10 mouse cellular contexts compared by ENCODE assay signal in genomic region chr12:55538328-55538971, GRCm38 (mm10). TPM values are rescaled to one million over a fixed set of nuclear protein-coding genes. Genes with fewer than 3 reads are reported as not detected.
DNase-seq lines count a peak whose midpoint lies in the region; ATAC-seq and TF ChIP-seq lines count a peak whose summit lies in the region.
"Had no signal": no experiment of that assay in that cellular context is flagged by ENCODE, and none has a peak within 500 bp of the region (broad histone marks: within the 10 kb centered on the region; RNA-seq: fewer than 3 reads in every experiment).

No protein-coding gene starts in this region.

- H3K4me2 ChIP-seq in kidney, postnatal 0 days (ENCODE audit: low read length), result no peak overlapping the region
- H3K4me2 ChIP-seq in hindbrain, embryonic 14.5 days (replicated peaks), result no peak overlapping the region
- H3K4me2 ChIP-seq in neural tube, embryonic 13.5 days, result no peak overlapping the region
- H3K4me2 ChIP-seq in intestine, embryonic 16.5 days (ENCODE audit: low read depth, low read length), result no peak overlapping the region

- no peak overlapping the region for H3K4me3 ChIP-seq in kidney, postnatal 0 days (replicated peaks; ENCODE audit: low read depth, low read length)
- H3K4me3 ChIP-seq in hindbrain, embryonic 14.5 days (replicated peaks; ENCODE audit: low read length), result no peak overlapping the region
- H3K4me3 ChIP-seq in neural tube, embryonic 13.5 days, result no peak overlapping the region
- H3K4me3 ChIP-seq in intestine, embryonic 16.5 days (ENCODE audit: low read length), result no peak overlapping the region

- no peak overlapping the region for H3K27ac ChIP-seq in kidney, postnatal 0 days
- H3K27ac ChIP-seq in hindbrain, embryonic 14.5 days, result no peak overlapping the region
- H3K27ac ChIP-seq in neural tube, embryonic 13.5 days (replicated peaks), result no peak overlapping the region
- H3K27ac ChIP-seq in intestine, embryonic 16.5 days (ENCODE audit: low read length), result no peak overlapping the region

- no peaks in the 10 kb centered on the region for H3K36me3 ChIP-seq in kidney, postnatal 0 days (ENCODE audit: insufficient read depth, low read length)
- H3K36me3 ChIP-seq in hindbrain, embryonic 14.5 days (replicated peaks; ENCODE audit: control insufficient read depth, insufficient read depth), result no peaks in the 10 kb centered on the region
- no peaks in the 10 kb centered on the region for H3K36me3 ChIP-seq in neural tube, embryonic 13.5 days
- no peaks in the 10 kb centered on the region for H3K36me3 ChIP-seq in intestine, embryonic 16.5 days (ENCODE audit: control insufficient read depth, insufficient read depth, low read length)

- H3K9ac ChIP-seq in kidney, postnatal 0 days (ENCODE audit: low read depth, low read length), result no peak overlapping the region
- no peak overlapping the region for H3K9ac ChIP-seq in hindbrain, embryonic 14.5 days
- H3K9ac ChIP-seq in neural tube, embryonic 13.5 days, result peak overlapping the region; percentile 13; the same call in 1 of the 2 replicates
- no peak overlapping the region for H3K9ac ChIP-seq in intestine, embryonic 16.5 days (ENCODE audit: low read depth, low read length)

- peak; percentile 65 for ATAC-seq in kidney, postnatal 0 days (replicated peaks; ENCODE audit: low FRiP score, low read depth)
- ATAC-seq in erythroblast, adult 5-6 weeks (replicated peaks; ENCODE audit: low FRiP score, poor library complexity, severe bottlenecking), result peak; percentile 70
- peak; percentile 71 for ATAC-seq in hindbrain, embryonic 14.5 days (ENCODE audit: low FRiP score)
- peak; percentile 88 for ATAC-seq in neural tube, embryonic 13.5 days (ENCODE audit: low read depth)
- no peak; the same call in 1 of the 2 replicates for ATAC-seq in intestine, embryonic 16.5 days

- no peak for DNase-seq in kidney, postnatal 0 days (ENCODE audit: low spot score)
- DNase-seq in kidney, postnatal 4 days, result no peak
- no peak for DNase-seq in hindbrain, embryonic 14.5 days (ENCODE audit: low spot score)
- no peak for DNase-seq in layer of hippocampus, postnatal 14 days (ENCODE audit: low spot score in 2 of 2)
- DNase-seq: adrenal gland, postnatal 10 days; kidney, adult 2 months had no signal

- no peaks in the 10 kb centered on the region for H3K4me1 ChIP-seq in kidney, postnatal 0 days (replicated peaks; ENCODE audit: insufficient read depth, low read length)
- H3K4me1 ChIP-seq in hindbrain, embryonic 14.5 days (replicated peaks; ENCODE audit: control insufficient read depth, insufficient read depth, low read length), result peaks cover 5% of the 10 kb centered on the region; the same call in 1 of the 2 replicates
- H3K4me1 ChIP-seq in neural tube, embryonic 13.5 days (replicated peaks), result peaks cover 27% of the 10 kb centered on the region
- no peaks in the 10 kb centered on the region for H3K4me1 ChIP-seq in intestine, embryonic 16.5 days (ENCODE audit: control insufficient read depth, insufficient read depth, low read length)

- H3K9me3 ChIP-seq in kidney, postnatal 0 days (replicated peaks; ENCODE audit: low read length), result no peaks in the 10 kb centered on the region
- H3K9me3 ChIP-seq in hindbrain, embryonic 14.5 days (ENCODE audit: control insufficient read depth, low read length), result no peaks in the 10 kb centered on the region
- H3K9me3 ChIP-seq in neural tube, embryonic 13.5 days, result no peaks in the 10 kb centered on the region
- H3K9me3 ChIP-seq in intestine, embryonic 16.5 days (ENCODE audit: control insufficient read depth, low read length), result no peaks in the 10 kb centered on the region

- H3K27me3 ChIP-seq in kidney, postnatal 0 days (ENCODE audit: insufficient read depth, low read length), result 0 out of 2 replicates have a peak, but pooled peaks cover 3% of the 10 kb centered on the region
- H3K27me3 ChIP-seq in hindbrain, embryonic 14.5 days (ENCODE audit: control insufficient read depth, insufficient read depth, low read length), result peaks cover 3% of the 10 kb centered on the region; the same call in 1 of the 2 replicates
- peaks cover 28% of the 10 kb centered on the region for H3K27me3 ChIP-seq in neural tube, embryonic 13.5 days
- H3K27me3 ChIP-seq in intestine, embryonic 16.5 days (replicated peaks; ENCODE audit: control insufficient read depth, insufficient read depth, low read length), result no peaks in the 10 kb centered on the region

- 92% methylated on average over 1 of the region's 1 CpGs for WGBS in kidney, postnatal 0 days
- 90% methylated on average over 1 of the region's 1 CpGs for WGBS in hindbrain, embryonic 14.5 days
- 78% methylated on average over 1 of the region's 1 CpGs for WGBS in neural tube, embryonic 13.5 days
- 89% methylated on average over 1 of the region's 1 CpGs for WGBS in intestine, embryonic 16.5 days

- TF ChIP-seq CTCF in kidney, postnatal 0 days (IDR thresholded peaks at IDR 0.05; ENCODE audit: low read depth), result no peak

RNA-seq across cellular contexts. Expression of gene Aldoart2, which starts 26.6 kb away (rescaled TPM):
- not detected in 2 replicates for polyA plus RNA-seq in kidney, postnatal 0 days (2015; fragmentation: Nextera tagmentation; extraction: Ambion mirVana)
- total RNA-seq in erythroblast, adult 5-6 weeks (2015; ENCODE audit: low replicate concordance), result not detected in 2 replicates
- not detected in 2 replicates for total RNA-seq in erythroblast, adult 5-6 weeks (2017; ENCODE audit: low replicate concordance)
- not detected in 2 replicates for polyA plus RNA-seq in hindbrain, embryonic 14.5 days (2014; fragmentation: Nextera tagmentation; extraction: Ambion mirVana)
- 0.15 TPM in 1 of 2 replicates, not detected in the other for polyA plus RNA-seq in neural tube, embryonic 13.5 days (2015; fragmentation: Nextera tagmentation; extraction: Ambion mirVana)
- not detected for total RNA-seq in layer of hippocampus, postnatal 14 days (2021)
- polyA plus RNA-seq in intestine, embryonic 16.5 days (2015; fragmentation: Nextera tagmentation; extraction: Ambion mirVana), result not detected in 2 replicates
- total RNA-seq: adrenal gland, postnatal 10 days; left cerebral cortex, postnatal 36 days had no signal

RNA-seq across cellular contexts. Expression of gene Nfkbia, which starts 46.0 kb away (rescaled TPM):
- polyA plus RNA-seq in kidney, postnatal 0 days (2015; fragmentation: Nextera tagmentation; extraction: Ambion mirVana), result 73.1 and 82.7 TPM in 2 replicates
- 13.4 and 14.8 TPM in 2 replicates for total RNA-seq in erythroblast, adult 5-6 weeks (2015; ENCODE audit: low replicate concordance)
- total RNA-seq in erythroblast, adult 5-6 weeks (2017; ENCODE audit: low replicate concordance), result 14.1 and 20.5 TPM in 2 replicates
- polyA plus RNA-seq in hindbrain, embryonic 14.5 days (2014; fragmentation: Nextera tagmentation; extraction: Ambion mirVana), result 59.7 and 63.9 TPM in 2 replicates
- 51.4 and 53.3 TPM in 2 replicates for polyA plus RNA-seq in neural tube, embryonic 13.5 days (2015; fragmentation: Nextera tagmentation; extraction: Ambion mirVana)
- 10 to 100 TPM; 35.2 to 43.8 TPM for total RNA-seq in layer of hippocampus, postnatal 14 days (2021)
- polyA plus RNA-seq in intestine, embryonic 16.5 days (2015; fragmentation: Nextera tagmentation; extraction: Ambion mirVana), result 75.5 and 83.8 TPM in 2 replicates
